Mouse (Mus musculus) midbrain, embryonic 14.5 days (tissue): ENCODE data around the gene Gtf2a2. TPM values are rescaled to one million over a fixed set of nuclear protein-coding genes. Genes with fewer than 3 reads are reported as not detected.

ENCODE experiments used
- ATAC-seq: fragments of 200-750 bp; cut with Nextera tagmentation; 2 replicates; pipeline ENCODE4 v1.8.0; 2017; ENCODE audit warnings: moderate number of reproducible peaks, moderate library complexity; ENCODE audit not compliant: low FRiP score, low TSS enrichment
- DNase-seq: peaks from one replicate; pipeline ENCODE4 v3.0.0-alpha.2; 2015
- H3K27ac ChIP-seq: fragments of 300-500 bp; sonication (generic); replicated peaks from 2 replicates; pipeline ENCODE4 v1.5.1; 2014; ENCODE audit warnings: mild to moderate bottlenecking, low read depth, low read length, moderate library complexity
- H3K27me3 ChIP-seq: fragments of 300-500 bp; sonication (generic); 2 replicates; pipeline ENCODE4 v1.6.1; 2014; ENCODE audit warnings: low read length, control low read depth, mixed read lengths; ENCODE audit not compliant: control insufficient read depth, insufficient read depth
- H3K36me3 ChIP-seq: fragments of 300-500 bp; sonication (generic); 2 replicates; pipeline ENCODE4 v1.6.1; 2014; ENCODE audit warnings: low read length, control low read depth; ENCODE audit not compliant: control insufficient read depth, insufficient read depth
- H3K4me1 ChIP-seq: fragments of 300-500 bp; sonication (generic); 2 replicates; pipeline ENCODE4 v1.6.1; 2014; ENCODE audit warnings: mild to moderate bottlenecking, antibody characterized with exemption, low read length, control low read depth; ENCODE audit not compliant: control insufficient read depth, insufficient read depth
- H3K4me2 ChIP-seq: fragments of 300-500 bp; sonication (generic); 2 replicates; pipeline ENCODE4 v1.6.1; 2014; ENCODE audit warnings: mild to moderate bottlenecking, low read length, moderate library complexity
- H3K4me3 ChIP-seq: fragments of 300-500 bp; sonication (generic); replicated peaks from 2 replicates; pipeline ENCODE4 v1.5.1; 2014; ENCODE audit warnings: low read depth, low read length
- H3K9ac ChIP-seq: fragments of 300-500 bp; sonication (generic); replicated peaks from 2 replicates; pipeline ENCODE4 v1.6.1; 2014; ENCODE audit warnings: mild to moderate bottlenecking, low read length, moderate library complexity
- H3K9me3 ChIP-seq: fragments of 300-500 bp; sonication (generic); 2 replicates; pipeline ENCODE4 v1.6.1; 2016; ENCODE audit warnings: low read length, control low read depth, mixed read lengths; ENCODE audit not compliant: control insufficient read depth
- WGBS: fragments of 180-500 bp; shearing (Covaris S2); extraction: QIAGEN DNeasy Blood & Tissue Kit; methylation state at CpG from one replicate; pipeline ENCODE4 v1.1.7; 2014; 5-methylcytosine and 5-hydroxymethylcytosine counted together
- polyA plus RNA-seq: library from polyadenylated mRNA; unstranded; fragments of >200 nt; fragmentation: Nextera tagmentation; extraction: Ambion mirVana; gene quantifications from 2 replicates; pipeline ENCODE4 v1.2.1, GENCODE M21; 2014

Gene Gtf2a2
- 205 and 227 TPM in 2 replicates for polyA plus RNA-seq

DNA sequence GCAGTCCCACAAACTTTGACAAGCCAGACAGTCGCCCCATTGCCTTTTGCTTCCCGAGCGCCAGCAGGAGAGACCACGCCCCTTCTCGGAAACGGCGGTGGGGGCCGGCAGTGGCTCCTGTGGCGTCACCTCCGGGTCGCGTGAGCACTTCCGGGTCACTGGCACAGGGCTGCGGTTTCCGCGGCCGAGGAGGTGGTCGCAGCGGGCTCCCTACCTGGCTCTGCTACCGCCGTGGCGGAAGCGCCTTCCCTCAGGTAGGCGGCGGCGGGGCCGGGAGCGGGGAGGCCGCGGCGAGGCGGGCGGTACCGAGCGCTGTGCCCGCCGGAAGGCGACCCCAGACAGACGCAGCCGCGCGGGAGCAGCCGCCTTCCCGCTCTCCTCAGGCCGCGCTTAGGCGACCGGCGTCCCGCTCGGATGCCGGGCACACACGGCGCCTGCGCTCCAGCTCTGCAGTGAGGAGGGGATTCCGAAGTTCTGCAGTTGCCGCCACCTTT, at the start of gene Gtf2a2:
Gene Gtf2a2, plus strand, starts transcription at position 143 of the 494 bp plus-strand sequence.
- Histone ChIP-seq H3K4me3 (peak within 1 kb of the TSS; percentile 87), H3K4me1 (peaks cover 8% of the 10 kb centered on the region), H3K9me3 (no peaks in the 10 kb centered on the region), H3K27ac (peak within 1 kb of the TSS; percentile 89), H3K9ac (peak within 1 kb of the TSS; percentile 87), H3K27me3 (no peaks in the 10 kb centered on the region), H3K36me3 (peaks cover 35% of the 10 kb centered on the region), H3K4me2 (peak within 1 kb of the TSS; percentile 67)
- ATAC-seq (peak; percentile 98), DNase-seq (peak; percentile 97)
- under 1% methylated on average over 57 of the region's 57 CpGs for WGBS

- peaks cover 3% of the 10 kb centered on the region; the same call in 1 of the 2 replicates for H3K9me3 ChIP-seq
- no peaks in the 10 kb centered on the region for H3K27me3 ChIP-seq
- no peak overlapping the region for H3K4me2 ChIP-seq
- 88% methylated on average over 3 of the region's 3 CpGs for WGBS
- no peak for ATAC-seq
- no peak overlapping the region for H3K4me3 ChIP-seq
- H3K4me1 ChIP-seq = no peaks in the 10 kb centered on the region
- no peak overlapping the region for H3K9ac ChIP-seq
- H3K36me3 ChIP-seq = no peaks in the 10 kb centered on the region
- DNase-seq = no peak
- H3K27ac ChIP-seq = no peak overlapping the region
Observed at GRCm38 (mm10) chr9:69964370-69964769, 48.0 kb upstream of the Gtf2a2 start.

DNA sequence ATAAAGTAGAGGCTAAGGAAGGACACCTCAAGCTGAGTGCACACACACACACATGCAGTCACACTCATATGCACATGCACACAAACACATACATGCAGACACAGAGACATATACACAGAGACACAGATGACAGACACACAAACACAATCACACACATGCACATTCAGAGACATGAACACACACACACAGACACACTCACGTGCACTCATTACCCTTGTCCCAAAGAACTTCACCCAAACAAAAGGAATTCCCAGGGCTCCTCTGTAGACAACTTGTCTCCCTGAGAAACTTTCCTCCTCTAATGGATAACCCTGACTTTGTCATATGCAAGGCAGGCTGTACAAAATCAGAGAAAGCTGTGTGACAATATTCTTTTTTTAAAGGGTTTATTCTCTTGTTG, 26.8 kb upstream of the Gtf2a2 start:
- Histone ChIP-seq H3K27me3 (no peaks in the 10 kb centered on the region), H3K9ac (no peak overlapping the region), H3K4me1 (peaks cover 3% of the 10 kb centered on the region), H3K4me3 (no peak overlapping the region), H3K36me3 (no peaks in the 10 kb centered on the region), H3K4me2 (no peak overlapping the region), H3K27ac (no peak overlapping the region), H3K9me3 (no peaks in the 10 kb centered on the region)
- ATAC-seq (no peak), DNase-seq (no peak)
- WGBS = 85% methylated on average over 1 of the region's 1 CpGs

DNA sequence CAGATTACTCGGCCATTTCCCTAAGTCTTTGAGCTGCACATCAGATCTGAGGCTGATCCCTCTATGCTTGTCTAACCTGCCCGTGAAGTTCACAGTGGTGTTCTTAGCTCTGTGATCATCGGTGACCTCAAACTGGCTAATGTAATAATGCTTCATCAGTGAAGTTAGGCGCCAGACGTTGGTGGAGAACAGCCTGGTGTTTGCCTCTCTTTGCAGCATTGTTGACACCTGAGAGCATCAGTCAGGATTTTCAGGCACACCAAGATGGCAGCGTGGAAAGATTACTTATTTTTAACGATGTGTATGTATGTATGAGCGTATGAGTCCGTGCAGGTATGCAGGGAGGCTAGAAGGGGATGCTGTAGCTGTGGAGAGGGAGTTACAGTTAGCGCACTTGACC, 26.3 kb upstream of the Gtf2a2 start:
- DNase-seq = no peak
- Histone ChIP-seq H3K27me3 (no peaks in the 10 kb centered on the region), H3K36me3 (no peaks in the 10 kb centered on the region), H3K4me2 (no peak overlapping the region), H3K9me3 (no peaks in the 10 kb centered on the region), H3K4me3 (no peak overlapping the region), H3K4me1 (peaks cover 8% of the 10 kb centered on the region), H3K9ac (no peak overlapping the region), H3K27ac (no peak overlapping the region)
- 83% methylated on average over 10 of the region's 10 CpGs for WGBS
- ATAC-seq = no peak

DNA sequence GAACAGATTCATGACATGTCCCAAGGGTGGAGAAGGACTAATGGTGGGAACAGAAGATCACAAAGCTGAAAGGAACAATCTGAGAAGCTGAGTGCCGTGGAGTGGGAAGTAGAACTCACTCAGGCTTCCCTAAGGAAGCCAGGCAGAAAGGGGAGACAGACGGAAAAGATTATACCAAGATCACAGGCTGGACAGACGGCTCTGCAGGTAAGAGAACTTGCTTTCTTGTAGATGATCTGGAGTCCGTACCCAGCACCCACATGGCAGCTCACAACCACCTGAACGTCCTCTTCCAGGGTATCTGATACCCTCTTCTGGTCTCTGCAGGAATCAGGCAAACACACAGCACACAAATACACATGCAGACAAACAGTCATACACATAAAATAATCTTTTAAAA, 25.8 kb upstream of the Gtf2a2 start:
- H3K4me1 ChIP-seq = peaks cover 11% of the 10 kb centered on the region
- no peaks in the 10 kb centered on the region for H3K36me3 ChIP-seq
- WGBS = 89% methylated on average over 5 of the region's 5 CpGs
- H3K4me2 ChIP-seq = no peak overlapping the region
- H3K9ac ChIP-seq = no peak overlapping the region
- ATAC-seq (no peak), DNase-seq (no peak)
- H3K27me3 ChIP-seq = no peaks in the 10 kb centered on the region
- no peak overlapping the region for H3K4me3 ChIP-seq
- H3K9me3 ChIP-seq = no peaks in the 10 kb centered on the region
- no peak overlapping the region for H3K27ac ChIP-seq

GRCm38 (mm10) chr9:69987579-69987978, 24.8 kb upstream of the Gtf2a2 start:
- peak; percentile 87 for DNase-seq
- H3K27ac ChIP-seq = no peak overlapping the region
- no peaks in the 10 kb centered on the region for H3K27me3 ChIP-seq
- H3K9ac ChIP-seq = no peak overlapping the region
- 2% methylated on average over 3 of the region's 3 CpGs for WGBS
- no peaks in the 10 kb centered on the region for H3K9me3 ChIP-seq
- peaks cover 14% of the 10 kb centered on the region for H3K4me1 ChIP-seq
- no peak overlapping the region for H3K4me2 ChIP-seq
- no peak overlapping the region for H3K4me3 ChIP-seq
- peaks cover 7% of the 10 kb centered on the region for H3K36me3 ChIP-seq
- ATAC-seq = no peak

DNA sequence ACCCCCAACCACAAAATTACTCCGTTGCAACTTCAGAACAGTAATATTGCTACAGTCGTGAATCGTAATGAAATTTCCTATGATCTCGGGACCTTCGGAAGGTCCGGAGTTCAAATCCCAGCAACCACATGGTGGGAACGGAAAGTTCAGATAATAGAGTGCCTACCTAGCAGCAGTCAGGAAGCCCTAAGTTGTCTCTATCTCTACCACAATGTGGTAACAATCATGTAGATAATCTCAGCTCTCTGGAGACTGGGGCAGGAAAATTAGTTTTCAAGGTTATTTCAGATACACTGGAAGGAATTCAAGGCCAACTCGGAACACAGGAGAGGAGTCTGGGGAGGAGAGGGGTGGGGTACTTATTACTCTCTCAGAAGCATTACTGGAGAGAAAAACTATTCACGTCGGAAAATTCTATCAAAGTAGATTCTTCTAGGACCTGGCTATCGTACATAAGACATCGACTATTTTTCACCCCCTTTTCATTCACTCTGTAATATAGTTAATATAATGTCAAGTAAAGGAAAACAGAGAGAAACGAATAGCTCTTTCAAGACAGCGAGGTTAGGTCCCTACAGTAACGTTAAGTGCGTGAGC, 23.5 kb upstream of the Gtf2a2 start:
- Histone ChIP-seq H3K27me3 (no peaks in the 10 kb centered on the region), H3K36me3 (peaks cover 7% of the 10 kb centered on the region), H3K9ac (peak overlapping the region; percentile 98), H3K27ac (peak overlapping the region; percentile 95), H3K4me3 (peak overlapping the region; percentile 99), H3K9me3 (no peaks in the 10 kb centered on the region), H3K4me2 (peak overlapping the region; percentile 74), H3K4me1 (peaks cover 20% of the 10 kb centered on the region)
- no peak for DNase-seq
- WGBS = 40% methylated on average over 16 of the region's 16 CpGs
- ATAC-seq = peak; percentile 29

DNA sequence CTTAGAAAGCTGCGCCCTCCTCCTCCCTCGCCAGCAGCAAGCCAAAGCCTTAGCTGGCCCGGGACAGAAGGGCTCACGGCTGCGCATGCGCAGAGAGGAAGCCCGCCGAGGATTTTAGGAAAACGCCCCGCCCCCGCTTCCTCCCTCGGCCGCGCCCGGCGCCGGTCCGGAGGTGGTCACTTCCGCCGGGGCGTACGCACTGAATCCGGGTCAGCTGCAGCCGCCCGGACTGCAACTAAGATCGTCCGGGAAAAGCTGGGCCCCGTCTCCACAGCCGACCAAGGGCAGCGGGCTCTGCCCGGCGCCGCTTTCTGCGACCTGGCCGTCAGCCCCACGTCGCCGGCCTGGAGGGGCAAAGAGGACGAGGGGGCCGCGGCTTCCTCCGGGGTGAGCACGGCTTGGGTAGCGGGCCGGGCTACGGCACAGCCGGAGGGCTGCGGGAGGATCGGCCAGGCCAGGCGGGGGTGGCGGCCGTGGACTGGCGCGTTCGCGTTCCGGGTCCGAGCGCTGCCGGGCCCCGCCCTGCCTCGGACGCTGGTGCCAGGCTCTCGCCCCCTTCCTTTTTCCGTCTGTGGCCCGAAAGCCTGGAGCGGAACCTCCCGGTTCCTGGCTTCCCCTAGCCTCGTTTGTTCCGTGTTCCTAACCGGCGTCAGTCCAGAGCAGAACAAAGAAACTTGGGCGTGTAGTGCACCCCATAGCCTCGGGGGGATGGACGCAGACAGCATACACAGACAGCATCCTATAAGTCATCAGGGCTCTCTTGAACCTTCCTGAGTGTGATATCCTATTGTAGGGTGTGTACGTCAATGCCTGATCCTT, 22.8 kb upstream of the Gtf2a2 start, which contains the start of gene Bnip2:
Gene Bnip2, plus strand, starts transcription at position 164 of the 819 bp plus-strand sequence.
- H3K4me2 ChIP-seq = peak within 1 kb of the TSS; percentile 74
- peak within 1 kb of the TSS; percentile 98 for H3K9ac ChIP-seq
- H3K9me3 ChIP-seq = no peaks in the 10 kb centered on the region
- no peaks in the 10 kb centered on the region for H3K27me3 ChIP-seq
- WGBS = 0% methylated on average over 74 of the region's 76 CpGs
- peak within 1 kb of the TSS; percentile 95 for H3K27ac ChIP-seq
- peak; percentile 94 for ATAC-seq
- peak; percentile 98 for DNase-seq
- H3K36me3 ChIP-seq = peaks cover 9% of the 10 kb centered on the region
- peaks cover 20% of the 10 kb centered on the region for H3K4me1 ChIP-seq
- peak within 1 kb of the TSS; percentile 99 for H3K4me3 ChIP-seq
